In the genomic region with DNA sequence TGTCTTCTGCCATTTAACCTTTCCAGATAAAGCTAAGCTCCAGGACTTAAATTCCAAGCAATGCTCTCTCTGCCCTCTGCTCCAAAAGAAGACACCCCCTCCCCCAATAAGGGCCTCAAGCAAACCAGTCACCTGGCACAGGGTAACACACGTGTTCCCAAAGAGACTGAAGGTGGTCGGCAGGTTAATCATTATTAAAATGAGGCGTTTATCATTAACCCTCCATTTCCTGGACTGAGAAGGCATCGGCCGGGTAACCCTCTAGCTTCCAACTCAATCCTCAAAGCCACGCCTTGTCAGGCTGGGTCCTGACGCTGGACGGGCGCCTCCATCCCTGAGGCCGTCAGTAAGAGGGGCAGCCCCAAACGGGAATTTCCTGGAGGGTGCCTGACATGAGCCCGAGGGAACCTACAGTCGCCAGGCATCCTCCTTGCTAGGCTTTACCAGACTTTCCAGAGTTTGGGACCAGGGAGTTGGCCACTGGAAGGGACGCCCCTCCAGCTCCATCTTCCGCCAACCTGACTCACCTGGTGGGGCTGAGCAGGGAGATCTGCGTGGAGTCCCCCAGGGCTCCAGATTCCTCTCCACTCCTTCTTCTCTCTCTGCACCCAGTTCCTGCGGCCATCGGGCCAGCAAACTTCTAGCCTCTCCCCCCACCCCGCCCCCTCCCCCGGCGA, we compare ENCODE assay signal across 8 mouse cellular contexts. TPM values are rescaled to one million over a fixed set of nuclear protein-coding genes. Genes with fewer than 3 reads are reported as not detected.
DNase-seq lines count a peak whose midpoint lies in the region; ATAC-seq lines count a peak whose summit lies in the region.

No protein-coding gene starts in this region.

- 0 out of 2 replicates have a peak, but pooled peaks cover 6% of the 10 kb centered on the region for H3K27me3 ChIP-seq in hindbrain, embryonic 13.5 days
- H3K27me3 ChIP-seq in liver, embryonic 11.5 days (replicated peaks; ENCODE audit: control insufficient read depth, insufficient read depth, low read length), result peaks cover 23% of the 10 kb centered on the region
- peaks cover 3% of the 10 kb centered on the region; the same call in 1 of the 2 replicates for H3K27me3 ChIP-seq in neural tube, embryonic 13.5 days

- ATAC-seq in hindbrain, embryonic 13.5 days (ENCODE audit: low FRiP score), result peak; percentile 2; the same call in 1 of the 2 replicates
- 0 out of 2 replicates have a peak, but pooled peaks have one; percentile 6 for ATAC-seq in liver, embryonic 11.5 days (replicated peaks; ENCODE audit: low FRiP score)
- peak; percentile 16; the same call in 1 of the 2 replicates for ATAC-seq in neural tube, embryonic 13.5 days (ENCODE audit: low read depth)

- no peaks in the 10 kb centered on the region for H3K9me3 ChIP-seq in hindbrain, embryonic 13.5 days
- H3K9me3 ChIP-seq in liver, embryonic 11.5 days (ENCODE audit: control insufficient read depth, low read length), result no peaks in the 10 kb centered on the region
- no peaks in the 10 kb centered on the region for H3K9me3 ChIP-seq in neural tube, embryonic 13.5 days

- WGBS in hindbrain, embryonic 13.5 days, result under 1% methylated on average over 21 of the region's 21 CpGs
- 6% methylated on average over 21 of the region's 21 CpGs for WGBS in liver, embryonic 11.5 days
- 1% methylated on average over 19 of the region's 21 CpGs for WGBS in neural tube, embryonic 13.5 days

- intact Hi-C loops in left cerebral cortex, postnatal 25 days (cut with DNase I), result loop anchor here (5.0 kb wide), 2 partner anchors 233 to 253 kb away; no protein-coding TSS in a partner anchor

- DNase-seq in ovary, postnatal 36 days (ENCODE audit: low spot score), result peak; percentile 26
- no peak for DNase-seq in ovary, adult 18-20 months (ENCODE audit: low spot score)
- peak; percentile 52 for DNase-seq in embryo, embryonic 11 days
- peak; percentile 48 for DNase-seq in liver, embryonic 11.5 days (ENCODE audit: low spot score)
- DNase-seq in left cerebral cortex, postnatal 25 days (ENCODE audit: low spot score in 2 of 2), result no peak
- DNase-seq in thymus, postnatal 0 days (ENCODE audit: low spot score), result no peak

- H3K4me3 ChIP-seq in hindbrain, embryonic 13.5 days, result peak overlapping the region; percentile 70
- H3K4me3 ChIP-seq in liver, embryonic 11.5 days (ENCODE audit: low read depth, low read length), result peak overlapping the region; percentile 67
- peak overlapping the region; percentile 63 for H3K4me3 ChIP-seq in neural tube, embryonic 13.5 days

- peak overlapping the region; percentile 96; the same call in 1 of the 2 replicates for H3K27ac ChIP-seq in hindbrain, embryonic 13.5 days
- no peak overlapping the region for H3K27ac ChIP-seq in liver, embryonic 11.5 days (ENCODE audit: low read depth, low read length)
- no peak overlapping the region for H3K27ac ChIP-seq in neural tube, embryonic 13.5 days (replicated peaks)

- H3K36me3 ChIP-seq in hindbrain, embryonic 13.5 days, result no peaks in the 10 kb centered on the region
- H3K36me3 ChIP-seq in liver, embryonic 11.5 days (ENCODE audit: control insufficient read depth, insufficient read depth, low read length), result no peaks in the 10 kb centered on the region
- H3K36me3 ChIP-seq in neural tube, embryonic 13.5 days, result 0 out of 2 replicates have a peak, but pooled peaks cover 4% of the 10 kb centered on the region

- peak overlapping the region; percentile 90 for H3K4me2 ChIP-seq in hindbrain, embryonic 13.5 days
- H3K4me2 ChIP-seq in liver, embryonic 11.5 days, result peak overlapping the region; percentile 86
- H3K4me2 ChIP-seq in neural tube, embryonic 13.5 days, result peak overlapping the region; percentile 95

- H3K9ac ChIP-seq in hindbrain, embryonic 13.5 days, result peak overlapping the region; percentile 90
- H3K9ac ChIP-seq in liver, embryonic 11.5 days (ENCODE audit: low read depth, low read length), result peak overlapping the region; percentile 57
- peak overlapping the region; percentile 86 for H3K9ac ChIP-seq in neural tube, embryonic 13.5 days

- H3K4me1 ChIP-seq in hindbrain, embryonic 13.5 days (replicated peaks), result peaks cover 28% of the 10 kb centered on the region
- H3K4me1 ChIP-seq in liver, embryonic 11.5 days (replicated peaks; ENCODE audit: control insufficient read depth, insufficient read depth, low read length), result peaks cover 5% of the 10 kb centered on the region; the same call in 1 of the 2 replicates
- H3K4me1 ChIP-seq in neural tube, embryonic 13.5 days (replicated peaks), result peaks cover 22% of the 10 kb centered on the region

RNA-seq across cellular contexts. Expression of gene Carmil1, which starts 0.7 kb away (rescaled TPM):
- 27.9 and 28.7 TPM in 2 replicates for polyA plus RNA-seq in hindbrain, embryonic 13.5 days (2015; fragmentation: Nextera tagmentation; extraction: Ambion mirVana)
- polyA plus RNA-seq in liver, embryonic 11.5 days (2014; fragmentation: Nextera tagmentation; extraction: Ambion mirVana), result 18.6 and 20.1 TPM in 2 replicates
- 25.4 and 26.6 TPM in 2 replicates for polyA plus RNA-seq in neural tube, embryonic 13.5 days (2015; fragmentation: Nextera tagmentation; extraction: Ambion mirVana)
- total RNA-seq in left cerebral cortex, postnatal 25 days (2021), result 10 to 100 TPM; 27.4 to 37.2 TPM
- polyA plus RNA-seq in thymus, postnatal 0 days (2015; fragmentation: Nextera tagmentation; extraction: Ambion mirVana), result 7.7 and 8.3 TPM in 2 replicates

RNA-seq across cellular contexts. Expression of gene Cmah, which starts 47.3 kb away (rescaled TPM):
- polyA plus RNA-seq in hindbrain, embryonic 13.5 days (2015; fragmentation: Nextera tagmentation; extraction: Ambion mirVana), result 0.47 and 0.49 TPM in 2 replicates
- polyA plus RNA-seq in liver, embryonic 11.5 days (2014; fragmentation: Nextera tagmentation; extraction: Ambion mirVana), result 3.2 and 4.3 TPM in 2 replicates
- 0.24 and 0.36 TPM in 2 replicates for polyA plus RNA-seq in neural tube, embryonic 13.5 days (2015; fragmentation: Nextera tagmentation; extraction: Ambion mirVana)
- under 1 TPM; 0.62 to 0.71 TPM for total RNA-seq in left cerebral cortex, postnatal 25 days (2021)
- 18.5 and 32.8 TPM in 2 replicates for polyA plus RNA-seq in thymus, postnatal 0 days (2015; fragmentation: Nextera tagmentation; extraction: Ambion mirVana)

Comparison
In these comparisons a context has a peak if more than half of its experiments do, and no peak if none do; other contexts are left out.
1. DNase-seq: peak in ovary, postnatal 36 days (single experiment), embryo, embryonic 11 days (single experiment) and liver, embryonic 11.5 days (single experiment); none in ovary, adult 18-20 months (single experiment), left cerebral cortex, postnatal 25 days (0 of 2) and thymus, postnatal 0 days (single experiment).
2. Peak in every context shown above with its lines, with median percentiles within 50 percentile points of each other: ATAC-seq, H3K4me2 ChIP-seq, H3K4me3 ChIP-seq and H3K9ac ChIP-seq.